Mouse (Mus musculus): ENCODE measurements around the gene Tekt5. TPM values are rescaled to one million over a fixed set of nuclear protein-coding genes. Genes with fewer than 3 reads are reported as not detected.

Tekt5 gene
- polyA plus RNA-seq, 1 experiment from 2014 or later, result 0.70 TPM

DNA sequence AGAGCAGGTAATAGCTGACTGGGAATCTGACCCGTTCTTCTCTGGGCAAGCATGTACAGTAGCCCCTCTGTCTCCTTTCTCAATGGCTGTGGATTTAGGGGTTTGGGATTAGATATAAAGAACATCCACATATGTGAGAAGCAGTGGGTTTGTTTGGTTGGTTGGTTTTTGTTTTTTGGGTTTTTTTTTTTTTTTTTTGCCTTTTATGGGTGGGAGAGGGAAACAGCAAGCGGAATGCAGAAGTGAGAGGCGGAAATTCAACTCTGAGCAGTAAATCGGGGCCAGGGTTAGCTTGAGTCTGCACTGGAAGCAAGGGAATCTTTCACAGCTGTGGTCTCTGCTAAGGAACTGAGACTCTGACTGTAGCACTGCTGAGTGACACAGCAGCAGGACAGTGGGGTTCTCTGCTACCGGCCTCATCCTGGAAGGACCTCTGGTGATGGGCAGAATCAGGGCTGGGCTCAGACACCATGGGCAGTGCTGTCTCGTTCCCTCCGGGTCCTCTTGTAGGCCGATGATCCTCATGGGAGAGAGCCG, 22.5 kb upstream of the Tekt5 start:
- H3K27me3 ChIP-seq (ENCODE audit: insufficient read depth, low read length), result no peaks in the 10 kb centered on the region
- H3K36me3 ChIP-seq (ENCODE audit: insufficient read depth, low read length), result peaks cover 64% of the 10 kb centered on the region
- no peaks in the 10 kb centered on the region for H3K9me3 ChIP-seq (ENCODE audit: low read length)
- no peak for ATAC-seq (ENCODE audit: low FRiP score, low TSS enrichment)
- no peak overlapping the region for H3K4me3 ChIP-seq (ENCODE audit: low read length)
- H3K4me1 ChIP-seq (ENCODE audit: insufficient read depth, low read length), result peaks cover 1% of the 10 kb centered on the region
- whole genome bisulfite sequencing, result 92% methylated on average over 9 of the region's 9 CpGs
- no peak overlapping the region for H3K4me2 ChIP-seq (replicated peaks; ENCODE audit: low read depth, low read length)
- no peak overlapping the region for H3K27ac ChIP-seq (ENCODE audit: low read length)
- H3K9ac ChIP-seq (replicated peaks; ENCODE audit: low read length), result no peak overlapping the region

DNA sequence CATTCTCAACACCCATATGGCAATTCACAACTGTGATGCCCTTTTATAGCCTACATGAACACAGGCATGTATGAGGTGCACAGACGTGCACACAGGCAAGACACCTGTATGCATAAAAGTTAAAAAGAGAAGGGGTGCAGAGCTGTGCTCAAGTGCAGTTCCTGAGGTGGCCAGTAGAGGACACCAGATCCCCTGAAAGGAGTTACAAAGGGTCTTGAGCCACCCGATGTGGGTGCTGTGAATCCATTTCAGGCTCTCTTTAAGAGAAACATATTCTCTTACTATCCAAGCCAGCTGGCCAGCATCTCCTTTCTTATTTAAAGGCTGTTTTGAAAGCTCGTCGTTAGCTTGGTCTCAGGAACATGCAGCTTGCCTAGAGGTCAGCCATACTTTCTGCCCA, 21.6 kb upstream of the Tekt5 start:
- Histone ChIP-seq H3K27me3 (ENCODE audit: insufficient read depth, low read length) (no peaks in the 10 kb centered on the region), H3K4me1 (ENCODE audit: insufficient read depth, low read length) (peaks cover 6% of the 10 kb centered on the region), H3K9me3 (ENCODE audit: low read length) (no peaks in the 10 kb centered on the region), H3K4me2 (replicated peaks; ENCODE audit: low read depth, low read length) (no peak overlapping the region), H3K4me3 (ENCODE audit: low read length) (no peak overlapping the region), H3K27ac (ENCODE audit: low read length) (no peak overlapping the region), H3K36me3 (ENCODE audit: insufficient read depth, low read length) (peaks cover 55% of the 10 kb centered on the region), H3K9ac (replicated peaks; ENCODE audit: low read length) (no peak overlapping the region)
- WGBS, result 93% methylated on average over 4 of the region's 4 CpGs
- ATAC-seq (ENCODE audit: low FRiP score, low TSS enrichment), result no peak

DNA sequence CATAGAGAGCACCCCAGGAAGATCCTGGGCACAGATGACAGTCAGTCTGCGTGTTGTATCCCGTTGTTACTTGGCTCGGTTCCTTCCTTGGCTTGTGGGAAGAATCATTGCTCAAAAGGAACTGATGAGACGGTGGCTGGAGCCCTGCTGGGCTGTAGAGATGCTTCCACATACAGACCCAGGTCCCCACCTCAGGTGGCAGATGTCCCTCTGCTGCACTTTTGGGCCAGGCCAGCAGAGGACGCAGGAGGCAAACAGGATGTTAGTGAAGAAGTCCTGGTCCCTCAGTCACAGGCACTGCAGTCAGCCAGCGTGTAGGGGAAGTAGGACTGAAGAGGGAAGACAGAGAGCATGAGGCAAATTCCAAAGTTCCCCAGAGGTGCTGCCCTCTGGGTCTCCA, 20.7 kb upstream of the Tekt5 start:
- Histone ChIP-seq H3K4me3 (ENCODE audit: low read length) (no peak overlapping the region), H3K9ac (replicated peaks; ENCODE audit: low read length) (no peak overlapping the region), H3K9me3 (ENCODE audit: low read length) (no peaks in the 10 kb centered on the region), H3K27me3 (ENCODE audit: insufficient read depth, low read length) (no peaks in the 10 kb centered on the region), H3K4me1 (ENCODE audit: insufficient read depth, low read length) (peaks cover 13% of the 10 kb centered on the region), H3K4me2 (replicated peaks; ENCODE audit: low read depth, low read length) (no peak overlapping the region), H3K36me3 (ENCODE audit: insufficient read depth, low read length) (peaks cover 47% of the 10 kb centered on the region), H3K27ac (ENCODE audit: low read length) (no peak overlapping the region)
- no peak for ATAC-seq (ENCODE audit: low FRiP score, low TSS enrichment)
- 80% methylated on average over 6 of the region's 6 CpGs for WGBS

DNA sequence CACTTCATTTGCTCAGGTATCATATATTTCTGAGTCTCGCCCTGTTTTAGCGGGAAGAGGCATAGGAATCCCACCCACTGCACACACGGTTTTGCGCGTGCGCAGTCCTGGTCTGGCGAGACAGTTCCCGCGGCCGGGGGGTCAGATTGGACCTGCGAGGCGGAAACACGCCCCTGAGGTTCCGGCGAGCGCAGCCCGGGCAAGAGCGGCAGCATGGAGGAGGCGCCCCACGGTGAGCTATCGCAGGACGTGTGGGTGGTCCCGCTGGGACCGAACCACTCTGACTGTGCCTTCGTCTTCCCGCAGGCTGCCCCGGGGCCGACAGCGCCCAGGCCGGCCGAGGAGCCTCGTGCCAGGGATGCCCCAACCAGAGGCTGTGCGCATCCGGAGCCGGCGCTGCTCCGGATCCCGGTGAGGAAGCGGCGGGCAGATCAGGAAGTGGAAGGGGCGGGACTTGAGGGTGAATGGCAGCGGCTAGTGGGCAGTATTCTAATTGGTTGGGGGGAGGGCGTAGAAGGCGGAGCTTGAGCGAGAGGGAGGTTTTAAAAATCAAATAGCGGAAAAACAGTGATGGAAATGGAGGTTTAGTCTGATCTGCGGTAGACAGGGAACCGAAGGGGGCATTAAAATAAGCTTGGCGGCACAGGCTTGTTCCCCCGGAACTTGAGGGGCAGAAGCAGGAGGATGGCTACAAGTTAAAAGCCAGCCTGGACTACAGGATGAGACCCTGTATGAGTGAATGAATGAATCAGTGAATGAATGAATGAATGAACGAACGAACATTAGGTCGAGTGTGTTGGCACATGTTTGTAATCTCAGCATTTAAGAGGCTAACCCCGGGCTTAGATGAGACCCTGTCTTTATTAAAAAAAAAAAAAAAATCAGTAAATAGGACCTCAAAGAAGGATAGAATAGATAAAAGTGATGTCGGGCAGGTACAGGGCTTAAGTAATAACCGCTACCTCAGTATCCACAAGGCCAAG, 16.8 kb upstream of the Tekt5 start, which contains the start of gene Nubp1:
Nubp1 (plus strand) TSS at position 185 of the 983 bp plus-strand sequence.
- peak; percentile 97 for ATAC-seq (ENCODE audit: low FRiP score, low TSS enrichment)
- H3K4me1 ChIP-seq (ENCODE audit: insufficient read depth, low read length), result peaks cover 13% of the 10 kb centered on the region
- no peaks in the 10 kb centered on the region for H3K9me3 ChIP-seq (ENCODE audit: low read length)
- peak within 1 kb of the TSS; percentile 97 for H3K27ac ChIP-seq (ENCODE audit: low read length)
- H3K4me3 ChIP-seq (ENCODE audit: low read length), result peak within 1 kb of the TSS; percentile 86
- peak within 1 kb of the TSS; percentile 84 for H3K4me2 ChIP-seq (replicated peaks; ENCODE audit: low read depth, low read length)
- 2% methylated on average over 56 of the region's 56 CpGs for WGBS
- peak within 1 kb of the TSS; percentile 89 for H3K9ac ChIP-seq (replicated peaks; ENCODE audit: low read length)
- H3K27me3 ChIP-seq (ENCODE audit: insufficient read depth, low read length), result no peaks in the 10 kb centered on the region
- H3K36me3 ChIP-seq (ENCODE audit: insufficient read depth, low read length), result peaks cover 27% of the 10 kb centered on the region

DNA sequence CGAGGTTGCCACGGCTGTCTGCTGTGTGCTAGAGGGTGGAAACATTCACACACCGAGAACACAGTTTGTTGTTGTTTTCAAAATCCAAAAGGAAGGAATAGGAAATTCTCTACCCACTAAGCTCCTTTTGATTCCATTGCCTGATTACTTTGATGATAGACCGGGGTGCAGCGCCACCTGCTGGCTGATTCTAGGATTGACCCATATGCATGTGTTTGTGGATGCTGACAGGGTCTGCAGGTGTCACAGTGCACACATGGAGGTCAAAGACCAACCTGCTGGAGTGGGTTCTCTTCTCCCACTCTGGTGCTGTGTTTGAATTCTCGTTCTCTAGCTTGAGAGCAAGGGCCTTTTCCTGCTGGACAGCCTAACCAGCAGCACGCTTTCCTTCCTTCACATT, 3.9 kb upstream of the Tekt5 start:
- WGBS, result 30% methylated on average over 7 of the region's 7 CpGs
- no peak overlapping the region for H3K9ac ChIP-seq (replicated peaks; ENCODE audit: low read length)

DNA sequence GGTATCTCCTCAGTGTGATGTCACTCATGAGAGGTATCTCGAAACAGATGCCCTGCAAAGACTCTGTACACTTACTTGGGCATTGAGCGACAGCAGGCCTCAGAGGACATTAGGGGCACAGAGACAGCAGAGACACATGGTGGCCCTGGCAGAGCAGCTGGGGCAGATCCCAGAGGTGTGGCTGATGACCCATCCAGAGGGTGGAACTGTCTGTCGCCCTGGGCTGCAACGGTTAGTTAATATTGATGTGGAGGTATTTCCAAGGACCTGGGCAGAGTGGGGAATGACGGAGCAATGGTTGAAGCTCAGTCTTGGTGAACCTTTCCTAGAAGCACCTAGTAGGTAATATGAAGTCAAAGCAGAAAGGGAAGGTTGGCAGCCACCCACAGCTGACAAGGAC, 3.5 kb upstream of the Tekt5 start:
- H3K9ac ChIP-seq (replicated peaks; ENCODE audit: low read length), result no peak overlapping the region
- no peaks in the 10 kb centered on the region; the same call in 1 of the 2 replicates for H3K9me3 ChIP-seq (ENCODE audit: low read length)
- no peaks in the 10 kb centered on the region for H3K36me3 ChIP-seq (ENCODE audit: insufficient read depth, low read length)
- no peaks in the 10 kb centered on the region for H3K27me3 ChIP-seq (ENCODE audit: insufficient read depth, low read length)
- 63% methylated on average over 5 of the region's 5 CpGs for WGBS
- H3K4me3 ChIP-seq (ENCODE audit: low read length), result no peak overlapping the region
- no peak; the same call in 1 of the 2 replicates for ATAC-seq (ENCODE audit: low FRiP score, low TSS enrichment)
- peaks cover 8% of the 10 kb centered on the region for H3K4me1 ChIP-seq (ENCODE audit: insufficient read depth, low read length)
- H3K27ac ChIP-seq (ENCODE audit: low read length), result no peak overlapping the region
- no peak overlapping the region for H3K4me2 ChIP-seq (replicated peaks; ENCODE audit: low read depth, low read length)

More for the DNA sequence above, 3.9 kb upstream of the Tekt5 start:
- Histone ChIP-seq H3K27ac (ENCODE audit: low read length) (no peak overlapping the region), H3K9me3 (ENCODE audit: low read length) (no peaks in the 10 kb centered on the region), H3K4me1 (ENCODE audit: insufficient read depth, low read length) (peaks cover 8% of the 10 kb centered on the region), H3K27me3 (ENCODE audit: insufficient read depth, low read length) (no peaks in the 10 kb centered on the region), H3K36me3 (ENCODE audit: insufficient read depth, low read length) (no peaks in the 10 kb centered on the region), H3K4me3 (ENCODE audit: low read length) (no peak overlapping the region), H3K4me2 (replicated peaks; ENCODE audit: low read depth, low read length) (no peak overlapping the region)
- ATAC-seq (ENCODE audit: low FRiP score, low TSS enrichment), result no peak

DNA sequence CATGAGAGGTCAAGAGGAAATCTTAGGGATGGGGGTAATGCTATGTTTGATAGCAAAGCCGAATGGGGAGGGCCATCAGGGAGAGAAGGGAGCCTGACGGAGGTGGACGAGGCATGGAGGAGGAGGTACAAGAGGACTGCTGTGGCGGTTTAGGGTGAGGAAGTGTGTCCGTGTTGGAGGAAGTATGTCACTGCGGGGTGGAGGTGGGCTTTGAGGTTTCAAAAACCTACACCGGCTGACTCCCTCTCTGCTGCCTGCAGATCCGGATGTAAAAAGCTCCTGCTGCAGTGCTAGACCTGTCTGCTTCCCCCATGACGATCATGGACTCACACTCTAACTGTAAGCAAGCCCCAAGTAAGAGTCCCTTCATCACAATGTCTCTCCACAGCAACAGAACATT, 2.7 kb downstream of the Tekt5 start:
- Histone ChIP-seq H3K9me3 (ENCODE audit: low read length) (no peaks in the 10 kb centered on the region; the same call in 1 of the 2 replicates), H3K4me3 (ENCODE audit: low read length) (no peak overlapping the region), H3K27me3 (ENCODE audit: insufficient read depth, low read length) (no peaks in the 10 kb centered on the region), H3K4me2 (replicated peaks; ENCODE audit: low read depth, low read length) (no peak overlapping the region), H3K27ac (ENCODE audit: low read length) (no peak overlapping the region), H3K4me1 (ENCODE audit: insufficient read depth, low read length) (peaks cover 17% of the 10 kb centered on the region), H3K9ac (replicated peaks; ENCODE audit: low read length) (no peak overlapping the region), H3K36me3 (ENCODE audit: insufficient read depth, low read length) (no peaks in the 10 kb centered on the region)
- ATAC-seq (ENCODE audit: low FRiP score, low TSS enrichment), result no peak
- WGBS, result 85% methylated on average over 9 of the region's 9 CpGs

DNA sequence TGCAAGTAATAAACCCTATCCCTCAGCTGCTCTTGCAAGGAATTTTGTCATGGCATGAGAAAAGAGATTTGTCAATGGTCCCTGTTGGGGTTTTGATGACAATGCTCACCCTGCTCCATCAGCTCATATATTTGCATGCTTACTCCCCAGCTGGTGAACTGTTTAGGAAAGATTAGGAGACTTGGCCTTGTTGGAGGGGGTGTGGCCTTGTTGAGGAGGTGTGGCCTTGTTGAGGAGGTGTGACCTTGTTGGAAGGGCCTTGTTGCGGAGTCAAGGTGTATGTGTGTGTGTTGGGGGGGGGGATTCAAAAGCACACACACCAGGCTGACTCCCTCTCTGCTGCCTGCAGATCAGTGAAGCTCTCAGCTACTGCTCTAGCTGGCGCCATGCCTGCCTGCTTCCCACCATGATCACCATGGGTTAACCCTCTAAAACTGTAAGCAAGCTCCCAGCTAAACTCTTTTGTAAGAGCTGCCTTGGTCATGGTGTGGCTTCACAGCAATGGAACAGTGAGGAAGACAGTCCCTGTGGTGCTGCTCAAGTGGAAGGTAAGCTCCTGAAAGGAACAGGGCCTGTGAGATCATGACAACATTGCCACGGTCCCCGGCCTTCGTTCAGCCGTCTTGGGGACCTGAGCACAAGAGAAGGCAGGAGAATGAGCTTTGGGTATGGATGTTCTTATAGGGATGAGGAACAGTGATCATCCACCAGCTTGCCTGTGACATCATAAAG, 6.5 kb downstream of the Tekt5 start:
- H3K4me1 ChIP-seq (ENCODE audit: insufficient read depth, low read length), result peaks cover 10% of the 10 kb centered on the region
- ATAC-seq (ENCODE audit: low FRiP score, low TSS enrichment), result no peak
- no peak overlapping the region for H3K9ac ChIP-seq (replicated peaks; ENCODE audit: low read length)
- H3K4me2 ChIP-seq (replicated peaks; ENCODE audit: low read depth, low read length), result no peak overlapping the region
- 87% methylated on average over 6 of the region's 6 CpGs for WGBS
- no peak overlapping the region for H3K27ac ChIP-seq (ENCODE audit: low read length)
- no peaks in the 10 kb centered on the region for H3K36me3 ChIP-seq (ENCODE audit: insufficient read depth, low read length)
- H3K27me3 ChIP-seq (ENCODE audit: insufficient read depth, low read length), result no peaks in the 10 kb centered on the region
- no peaks in the 10 kb centered on the region; the same call in 1 of the 2 replicates for H3K9me3 ChIP-seq (ENCODE audit: low read length)
- H3K4me3 ChIP-seq (ENCODE audit: low read length), result no peak overlapping the region

DNA sequence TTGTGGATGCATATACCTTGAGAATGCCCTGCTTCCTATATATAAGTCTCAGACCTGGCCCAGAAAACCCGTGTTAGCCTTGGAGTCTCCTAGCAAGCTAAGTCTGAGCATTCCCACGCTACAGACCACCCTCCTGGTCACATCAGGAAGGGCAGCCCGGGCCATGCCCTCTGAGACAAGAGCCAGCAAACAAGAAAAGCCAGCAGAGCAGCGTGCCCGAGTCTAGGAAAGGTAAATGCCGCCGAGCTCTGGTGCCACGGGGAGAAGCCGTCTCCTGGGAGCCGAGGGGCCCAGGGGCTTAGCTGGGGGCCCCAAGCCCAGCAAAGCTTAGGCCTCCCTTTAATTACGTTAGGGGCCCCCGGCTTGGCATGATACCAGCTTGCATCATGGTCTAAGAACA, 10.0 kb downstream of the Tekt5 start:
- Histone ChIP-seq H3K4me1 (ENCODE audit: insufficient read depth, low read length) (no peaks in the 10 kb centered on the region), H3K9me3 (ENCODE audit: low read length) (no peaks in the 10 kb centered on the region), H3K4me3 (ENCODE audit: low read length) (no peak overlapping the region), H3K36me3 (ENCODE audit: insufficient read depth, low read length) (no peaks in the 10 kb centered on the region), H3K4me2 (replicated peaks; ENCODE audit: low read depth, low read length) (no peak overlapping the region), H3K9ac (replicated peaks; ENCODE audit: low read length) (no peak overlapping the region), H3K27ac (ENCODE audit: low read length) (no peak overlapping the region), H3K27me3 (ENCODE audit: insufficient read depth, low read length) (no peaks in the 10 kb centered on the region)
- 83% methylated on average over 12 of the region's 12 CpGs for WGBS
- no peak for ATAC-seq (ENCODE audit: low FRiP score, low TSS enrichment)

Measured in kidney, embryonic 16.5 days (tissue).